Mouse (Mus musculus): Measurements from ENCODE around the gene Klhl20. TPM values are rescaled to one million over a fixed set of nuclear protein-coding genes. Genes with fewer than 3 reads are reported as not detected.

Klhl20 gene
- total RNA-seq, 4 experiments from 2014 or later, result 17.2 to 19.4 (median 18.2) TPM

GRCm38 (mm10) chr1:161071272-161071620 is 60.1 kb downstream of the Klhl20 start:
- DNase-seq (ENCODE audit: low spot score in 2 of 2), result no peak

- DNase-seq (ENCODE audit: low spot score in 2 of 2), result peak; percentile 97
Measured at GRCm38 (mm10) chr1:161070352-161071271, 60.7 kb downstream of the Klhl20 start, which contains the start of the genes Dars2 and Cenpl. Gene Dars2 (minus strand): TSS chr1:161070658. Gene Cenpl (plus strand): TSS chr1:161070713.

- DNase-seq (ENCODE audit: low spot score in 2 of 2), result no peak
Measured at GRCm38 (mm10) chr1:161063351-161063750, 68.0 kb downstream of the Klhl20 start.

- no peak for DNase-seq (ENCODE audit: low spot score in 2 of 2)
Measured at GRCm38 (mm10) chr1:161057164-161057563, 74.1 kb downstream of the Klhl20 start.

- no peak for DNase-seq (ENCODE audit: low spot score in 2 of 2)
Measured at GRCm38 (mm10) chr1:161046972-161047371, 84.3 kb downstream of the Klhl20 start.

- no peak for DNase-seq (ENCODE audit: low spot score in 2 of 2)
Measured at GRCm38 (mm10) chr1:161041261-161042020, 89.9 kb downstream of the Klhl20 start.

- DNase-seq (ENCODE audit: low spot score in 2 of 2), result no peak
Measured at GRCm38 (mm10) chr1:161040855-161041254, 90.5 kb downstream of the Klhl20 start.

GRCm38 (mm10) chr1:161040426-161040770 is 90.9 kb downstream of the Klhl20 start:
- no peak for DNase-seq (ENCODE audit: low spot score in 2 of 2)

- DNase-seq (ENCODE audit: low spot score in 2 of 2), result peak in 1 of 2 experiments; percentile 11
Measured at GRCm38 (mm10) chr1:161039741-161040425, 91.4 kb downstream of the Klhl20 start.

- no peak for DNase-seq (ENCODE audit: low spot score in 2 of 2)
Measured at GRCm38 (mm10) chr1:161038968-161039721, 92.2 kb downstream of the Klhl20 start.

Other genes starting within 250 kb of the Klhl20 start
- gene Rc3h1, start 225.1 kb downstream of the Klhl20 start, total RNA-seq (2022), result 10 to 100 TPM; 36.7 to 46.8 (median 43.7) TPM
- under 1 TPM in 3 of 4 experiments, not detected in 1; 0.10 to 0.27 (median 0.20) TPM for gene Serpinc1, start 152.9 kb downstream of the Klhl20 start, total RNA-seq (2022)
- gene Zbtb37, start 96.7 kb downstream of the Klhl20 start, total RNA-seq (2022), result 10 to 100 TPM; 23.1 to 26.9 (median 23.6) TPM
- 10 to 100 TPM; 21.1 to 29.2 (median 28.1) TPM for gene Dars2, start 60.9 kb downstream of the Klhl20 start, total RNA-seq (2022)
- gene Cenpl, start 60.8 kb downstream of the Klhl20 start, total RNA-seq (2022), result 1 to 10 TPM; 1.3 to 2.6 (median 1.6) TPM
- 10 to 100 TPM; 49.8 to 59.5 (median 51.9) TPM for gene Ankrd45, start 11.2 kb upstream of the Klhl20 start, total RNA-seq (2022)
- under 1 TPM in 1 of 4 experiments, not detected in 3; 0.36 TPM for gene Tex50, start 27.8 kb upstream of the Klhl20 start, total RNA-seq (2022)
- gene Prdx6, start 119.7 kb upstream of the Klhl20 start, total RNA-seq (2022), result 100 to 1,000 TPM; 360 to 633 (median 457) TPM